Mouse (Mus musculus) small intestine, adult 2 months (tissue): ENCODE measurements around the gene Chst2.

Experiments used
- CTCF ChIP-seq: fragments of 200-500 bp; IDR thresholded peaks from 2 replicates; pipeline ENCODE4 v1.5.1; 2012; ENCODE audit warnings: low read depth, mild to moderate bottlenecking, control low read depth, inconsistent platforms, low read length, moderate library complexity, mixed read lengths; ENCODE audit not compliant: insufficient replicate concordance, insufficient read length; ENCODE audit errors: extremely low read depth
- POLR2A ChIP-seq: fragments of 200-500 bp; IDR thresholded peaks from 2 replicates; pipeline ENCODE4 v1.6.1; 2012; ENCODE audit warnings: low read depth, mild to moderate bottlenecking, control low read depth, inconsistent platforms, low read length, moderate library complexity

GRCm38 (mm10) chr9:95392011-95392410, 14.5 kb downstream of the Chst2 start:
- TF ChIP-seq POLR2A (no peak), CTCF (no peak)
